In genomic region chr16:35738096-35738767, GRCm38 (mm10) we compare ENCODE assay signal across 13 mouse cellular contexts. TPM values are rescaled to one million over a fixed set of nuclear protein-coding genes. Genes with fewer than 3 reads are reported as not detected.
A peak's percentile ranks its signal among the peaks of the same experiment; 100 is the strongest.
DNase-seq lines count a peak whose midpoint lies in the region; ATAC-seq and TF ChIP-seq lines count a peak whose summit lies in the region.
"Had no signal": no experiment of that assay in that cellular context is flagged by ENCODE, and none has a peak within 500 bp of the region (broad histone marks: within the 10 kb centered on the region; RNA-seq: fewer than 3 reads in every experiment).

No protein-coding gene starts in this region.

- no peak for TF ChIP-seq CTCF in lung, adult 2 months (IDR thresholded peaks at IDR 0.05; ENCODE audit: insufficient read depth, low read length)

- no peaks in the 10 kb centered on the region for H3K9me3 ChIP-seq in intestine, embryonic 16.5 days (ENCODE audit: control insufficient read depth, low read length)
- H3K9me3 ChIP-seq: forebrain, embryonic 10.5 days; heart, embryonic 13.5 days; kidney, embryonic 15.5 days had no signal

- no peaks in the 10 kb centered on the region for H3K27me3 ChIP-seq in intestine, embryonic 16.5 days (replicated peaks; ENCODE audit: control insufficient read depth, insufficient read depth, low read length)
- H3K27me3 ChIP-seq: heart, embryonic 13.5 days; kidney, embryonic 15.5 days had no signal

- no peak overlapping the region for H3K27ac ChIP-seq in intestine, embryonic 16.5 days (ENCODE audit: low read length)
- H3K27ac ChIP-seq: forebrain, embryonic 10.5 days; heart, embryonic 13.5 days; kidney, embryonic 15.5 days had no signal

- H3K4me1 ChIP-seq in intestine, embryonic 16.5 days (ENCODE audit: control insufficient read depth, insufficient read depth, low read length) = peaks cover 9% of the 10 kb centered on the region; the same call in 1 of the 2 replicates
- peaks cover 8% of the 10 kb centered on the region for H3K4me1 ChIP-seq in lung, adult 2 months (ENCODE audit: control insufficient read depth, insufficient read depth, low read length)

- intact Hi-C loops in heart, postnatal 25 days (cut with DNase I) = no loop called here

- DNase-seq in heart, adult 9 months (ENCODE audit: low spot score in 2 of 2) = peak; percentile 11 to 34
- no peak for DNase-seq in heart, postnatal 25 days (ENCODE audit: low spot score)
- peak; percentile 46 for DNase-seq in testis, postnatal 10 days (ENCODE audit: low spot score)
- DNase-seq in testis, postnatal 14 days (ENCODE audit: low spot score) = no peak
- no peak for DNase-seq in cerebellum, postnatal 36 days
- no peak for DNase-seq in c-Kit-positive CD71-positive TER-119-positive erythroid progenitor cells, embryonic 14.5 days (ENCODE audit: low spot score)
- DNase-seq in lung, adult 2 months = no peak
- DNase-seq: lung, embryonic 14.5 days; right cerebral cortex, postnatal 14 days had no signal

- H3K4me2 ChIP-seq in intestine, embryonic 16.5 days (ENCODE audit: low read depth, low read length) = no peak overlapping the region
- H3K4me2 ChIP-seq: heart, embryonic 13.5 days; kidney, embryonic 15.5 days; lung, embryonic 14.5 days had no signal

- H3K36me3 ChIP-seq in intestine, embryonic 16.5 days (ENCODE audit: control insufficient read depth, insufficient read depth, low read length) = no peaks in the 10 kb centered on the region
- H3K36me3 ChIP-seq: forebrain, embryonic 10.5 days had no signal

- H3K9ac ChIP-seq in intestine, embryonic 16.5 days (ENCODE audit: low read depth, low read length) = no peak overlapping the region
- H3K9ac ChIP-seq: heart, embryonic 13.5 days; kidney, embryonic 15.5 days; lung, embryonic 14.5 days had no signal

- no peak for TF ChIP-seq POLR2A in lung, adult 2 months (IDR thresholded peaks at IDR 0.05; ENCODE audit: borderline replicate concordance, extremely low read depth, low read depth, low read length)

- no peak overlapping the region for H3K4me3 ChIP-seq in intestine, embryonic 16.5 days (ENCODE audit: low read length)
- H3K4me3 ChIP-seq in lung, adult 2 months (replicated peaks; ENCODE audit: extremely low read depth, low read depth, low read length) = no peak overlapping the region
- H3K4me3 ChIP-seq: forebrain, embryonic 10.5 days; heart, embryonic 13.5 days; kidney, embryonic 15.5 days had no signal

- ATAC-seq in intestine, embryonic 16.5 days = peak; percentile 72

- WGBS in intestine, embryonic 16.5 days = 68% methylated on average over 7 of the region's 7 CpGs
- WGBS in lung, adult 2 months = 81% methylated on average over 7 of the region's 7 CpGs

RNA-seq across cellular contexts. Expression of gene Dirc2, which starts 30.9 kb away (rescaled TPM):
- 10 to 100 TPM; 54.2 to 63.4 TPM for total RNA-seq in heart, postnatal 25 days (2021)
- polyA plus RNA-seq in intestine, embryonic 16.5 days (2015; fragmentation: Nextera tagmentation; extraction: Ambion mirVana) = 7.8 and 11.8 TPM in 2 replicates
- polyA plus RNA-seq in lung, adult 2 months (2012; rRNA removed) = 31.8 and 41.7 TPM in 2 replicates

RNA-seq across cellular contexts. Expression of gene Hspbap1, which starts 31.9 kb away (rescaled TPM):
- 1 to 10 TPM; 3.0 to 3.1 TPM for total RNA-seq in heart, postnatal 25 days (2021)
- 14.6 and 15.9 TPM in 2 replicates for polyA plus RNA-seq in intestine, embryonic 16.5 days (2015; fragmentation: Nextera tagmentation; extraction: Ambion mirVana)
- polyA plus RNA-seq in lung, adult 2 months (2012; rRNA removed) = 4.2 and 5.8 TPM in 2 replicates

Comparison
In these comparisons a context has a peak if more than half of its experiments do, and no peak if none do; other contexts are left out.
1. DNase-seq: peak in heart, adult 9 months (2 of 2) and testis, postnatal 10 days (single experiment); none in heart, postnatal 25 days (single experiment), testis, postnatal 14 days (single experiment), cerebellum, postnatal 36 days (0 of 2), c-Kit-positive CD71-positive TER-119-positive erythroid progenitor cells, embryonic 14.5 days (single experiment) and lung, adult 2 months (single experiment).